Mouse (Mus musculus): ENCODE data around the gene Col10a1.
"Not testable (repeated sequence)": the region's sequence is repeated elsewhere in the genome, so short reads cannot be mapped to it uniquely, and the experiment has no call there.

Col10a1 gene

GRCm38 (mm10) chr10:34389681-34390080 lies at the start of gene Col10a1:
Gene Col10a1 (plus strand): TSS chr10:34389981.
- no peak for DNase-seq (ENCODE audit: low read depth, low spot score)

- no peak for DNase-seq (ENCODE audit: low read depth, low spot score)
Observed at GRCm38 (mm10) chr10:34341014-34341413, 48.8 kb upstream of the Col10a1 start.

- no peak for DNase-seq (ENCODE audit: low read depth, low spot score)
Observed at GRCm38 (mm10) chr10:34341886-34342285, 47.9 kb upstream of the Col10a1 start.

- DNase-seq (ENCODE audit: low read depth, low spot score), result no peak
Observed at GRCm38 (mm10) chr10:34352166-34352565, 37.6 kb upstream of the Col10a1 start.

GRCm38 (mm10) chr10:34358263-34358662 lies 31.5 kb upstream of the Col10a1 start:
- DNase-seq (ENCODE audit: low read depth, low spot score), result no peak

GRCm38 (mm10) chr10:34363756-34364155 lies 26.0 kb upstream of the Col10a1 start:
- DNase-seq (ENCODE audit: low read depth, low spot score), result no peak

GRCm38 (mm10) chr10:34368138-34368537 lies 21.6 kb upstream of the Col10a1 start:
- peak; percentile 49 for DNase-seq (ENCODE audit: low read depth, low spot score)

- no peak for DNase-seq (ENCODE audit: low read depth, low spot score)
Observed at GRCm38 (mm10) chr10:34373332-34373731, 16.4 kb upstream of the Col10a1 start.

- DNase-seq (ENCODE audit: low read depth, low spot score), result no peak
Observed at GRCm38 (mm10) chr10:34385636-34386035, 4.1 kb upstream of the Col10a1 start.

- DNase-seq (ENCODE audit: low read depth, low spot score), result no peak
Observed at GRCm38 (mm10) chr10:34396959-34397358, 7.2 kb downstream of the Col10a1 start.

- no peak for DNase-seq (ENCODE audit: low read depth, low spot score)
Observed at GRCm38 (mm10) chr10:34399267-34399666, 9.5 kb downstream of the Col10a1 start.

GRCm38 (mm10) chr10:34418204-34418756 lies 28.5 kb downstream of the Col10a1 start, which contains the start of gene Nt5dc1:
Gene Nt5dc1 (minus strand): TSS chr10:34418552.
- peak; percentile 96 for DNase-seq (ENCODE audit: low read depth, low spot score)

GRCm38 (mm10) chr10:34418794-34419193 lies 29.0 kb downstream of the Col10a1 start:
- not testable (repeated sequence) for DNase-seq (ENCODE audit: low read depth, low spot score)

GRCm38 (mm10) chr10:34431783-34432182 lies 42.0 kb downstream of the Col10a1 start:
- DNase-seq (ENCODE audit: low read depth, low spot score), result no peak

GRCm38 (mm10) chr10:34434191-34434590 lies 44.4 kb downstream of the Col10a1 start:
- DNase-seq (ENCODE audit: low read depth, low spot score), result not testable (repeated sequence)
